Mouse (Mus musculus) embryo, embryonic 9.5 days (tissue): ENCODE results near the gene BC035044.
A peak's percentile ranks its signal among the peaks of the same experiment; 100 is the strongest.
"Not testable (repeated sequence)": the region's sequence is repeated elsewhere in the genome, so short reads cannot be mapped to it uniquely, and the experiment has no call there.

ENCODE experiments used
- DNase-seq: peaks from one replicate; pipeline ENCODE4 v3.0.0-alpha.2; 2017; ENCODE audit errors: extremely low spot score

The BC035044 gene

DNA sequence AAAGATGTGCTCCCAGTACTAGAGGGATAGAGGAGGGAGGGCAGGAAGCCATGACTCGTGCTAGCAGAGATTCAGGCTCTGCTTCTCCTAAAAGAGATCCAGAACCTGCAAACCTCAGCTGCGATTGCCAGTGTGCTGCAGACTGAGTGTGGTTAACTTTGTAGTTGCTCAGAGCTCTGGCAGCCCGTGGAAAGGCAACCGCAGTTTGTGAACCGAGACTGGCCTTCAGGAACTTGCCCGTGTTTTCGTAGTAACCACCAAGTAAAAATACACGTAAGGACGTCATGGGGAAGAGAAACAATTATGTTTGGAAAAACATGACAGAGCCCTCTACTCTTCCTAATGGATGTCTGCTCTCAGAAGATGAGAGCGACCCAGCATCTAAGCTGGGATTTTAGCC is 57.9 kb downstream of the BC035044 start:
- no peak for DNase-seq

DNA sequence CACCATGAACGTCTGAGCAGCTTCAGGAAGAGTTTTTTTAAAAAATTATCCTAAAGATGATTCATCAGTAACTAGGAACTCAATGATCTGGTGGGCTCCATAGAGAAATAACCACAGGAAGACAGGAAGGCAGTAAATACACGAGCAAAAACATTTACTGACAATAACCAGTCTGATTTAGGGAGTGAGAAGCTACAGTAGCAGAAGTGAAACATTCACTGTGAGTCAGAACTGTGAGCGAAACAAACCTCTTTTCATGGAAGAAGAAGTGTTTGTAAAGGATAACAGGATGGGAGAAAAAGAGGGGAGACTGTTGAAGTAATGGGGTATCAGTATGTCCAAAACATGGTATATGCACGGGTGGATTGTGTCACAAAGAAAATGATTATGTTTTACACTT is 61.1 kb downstream of the BC035044 start:
- DNase-seq = no peak

DNA sequence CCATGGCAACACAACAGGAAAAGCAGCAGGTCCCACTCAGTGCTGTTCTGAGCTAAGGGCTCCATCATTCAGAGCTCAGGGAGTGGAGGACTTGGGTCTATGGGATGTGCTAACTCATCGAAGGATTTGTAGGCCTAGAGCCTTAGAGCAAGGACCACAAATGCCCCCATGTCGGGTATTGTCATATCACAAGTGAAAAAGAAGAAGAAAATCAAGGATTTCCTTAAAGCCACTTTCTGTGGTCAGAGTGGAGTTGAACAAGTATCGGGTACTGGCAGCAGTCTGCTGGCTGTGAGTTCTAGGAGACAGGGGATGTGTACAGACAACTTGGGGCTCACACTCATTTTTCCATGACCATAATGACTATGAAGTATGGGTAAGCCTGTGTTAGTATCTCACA is 64.1 kb downstream of the BC035044 start:
- no peak for DNase-seq

GRCm38 (mm10) chr6:128826132-128826531 is 64.8 kb downstream of the BC035044 start, which contains the start of the genes Gm44511 and Klrb1b:
TSS of gene Gm44511 (minus strand) at chr6:128826315.
TSS of gene Klrb1b (minus strand) at chr6:128826331.
- DNase-seq = no peak

- DNase-seq = no peak
Observed at GRCm38 (mm10) chr6:128818083-128818802, 72.7 kb downstream of the BC035044 start.

DNA sequence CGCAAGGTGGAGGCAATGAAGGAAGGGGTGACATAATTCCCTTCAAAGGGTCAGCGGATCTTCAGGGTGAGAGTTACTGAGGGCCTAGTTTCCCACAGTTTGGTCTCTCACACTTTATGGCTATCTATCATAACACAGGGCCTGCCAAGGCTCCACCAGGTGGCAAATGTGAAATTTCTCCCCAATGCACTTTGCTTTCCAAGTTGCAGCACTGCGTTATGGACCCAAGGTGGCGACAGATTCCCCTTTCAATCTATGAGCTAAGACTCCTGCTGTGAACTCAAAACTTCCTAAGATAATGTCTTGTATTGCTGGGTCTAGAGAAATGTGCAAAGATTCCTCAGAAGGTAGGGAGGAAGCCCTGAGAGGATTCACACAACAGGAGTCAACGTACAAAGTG is 82.4 kb downstream of the BC035044 start:
- DNase-seq = no peak

DNA sequence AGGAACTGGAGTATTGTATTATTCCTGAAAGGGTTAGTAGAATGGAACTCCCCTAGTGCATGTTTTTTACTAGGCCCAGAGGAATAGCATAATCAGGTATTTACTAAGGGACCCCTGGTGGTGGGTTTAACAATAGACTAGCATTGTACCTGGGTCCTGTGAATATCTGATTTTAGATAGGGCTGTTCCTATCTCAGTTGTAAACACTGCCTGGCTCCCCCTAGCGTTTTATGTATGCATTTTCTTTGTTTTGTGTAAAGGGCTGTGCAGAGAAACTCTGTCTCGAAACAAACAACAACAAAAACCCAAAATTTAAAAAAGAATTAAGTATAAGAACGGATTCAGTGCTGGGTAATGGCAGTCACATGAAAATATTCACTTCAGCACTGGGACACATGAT is 83.9 kb downstream of the BC035044 start:
- DNase-seq = no peak

GRCm38 (mm10) chr6:128804823-128805640 is 85.9 kb downstream of the BC035044 start:
- DNase-seq = peak; percentile 56

GRCm38 (mm10) chr6:128802999-128803857 is 87.7 kb downstream of the BC035044 start:
- DNase-seq = peak; percentile 99

GRCm38 (mm10) chr6:128802557-128802956 is 88.4 kb downstream of the BC035044 start:
- no peak for DNase-seq

GRCm38 (mm10) chr6:128800696-128801095 is 90.2 kb downstream of the BC035044 start:
- DNase-seq = not testable (repeated sequence)

DNA sequence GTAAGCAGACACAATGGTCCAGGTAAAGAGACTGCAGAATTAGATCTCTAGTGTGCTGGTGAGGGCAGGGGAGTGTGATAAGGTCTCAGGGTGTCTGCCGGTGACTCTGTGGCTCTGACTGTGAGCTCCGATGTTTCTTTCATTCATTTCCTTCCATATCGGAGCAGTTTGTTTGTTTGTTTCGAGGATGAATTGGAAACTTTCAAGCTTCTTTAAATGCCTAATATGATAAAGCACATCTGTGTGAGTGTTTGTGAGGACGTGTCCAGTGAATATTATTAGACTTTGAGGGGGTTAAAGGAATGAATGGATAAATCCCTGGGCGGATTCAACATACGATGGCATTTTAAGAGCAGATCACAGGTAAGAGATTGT is 91.0 kb downstream of the BC035044 start:
- no peak for DNase-seq

DNA sequence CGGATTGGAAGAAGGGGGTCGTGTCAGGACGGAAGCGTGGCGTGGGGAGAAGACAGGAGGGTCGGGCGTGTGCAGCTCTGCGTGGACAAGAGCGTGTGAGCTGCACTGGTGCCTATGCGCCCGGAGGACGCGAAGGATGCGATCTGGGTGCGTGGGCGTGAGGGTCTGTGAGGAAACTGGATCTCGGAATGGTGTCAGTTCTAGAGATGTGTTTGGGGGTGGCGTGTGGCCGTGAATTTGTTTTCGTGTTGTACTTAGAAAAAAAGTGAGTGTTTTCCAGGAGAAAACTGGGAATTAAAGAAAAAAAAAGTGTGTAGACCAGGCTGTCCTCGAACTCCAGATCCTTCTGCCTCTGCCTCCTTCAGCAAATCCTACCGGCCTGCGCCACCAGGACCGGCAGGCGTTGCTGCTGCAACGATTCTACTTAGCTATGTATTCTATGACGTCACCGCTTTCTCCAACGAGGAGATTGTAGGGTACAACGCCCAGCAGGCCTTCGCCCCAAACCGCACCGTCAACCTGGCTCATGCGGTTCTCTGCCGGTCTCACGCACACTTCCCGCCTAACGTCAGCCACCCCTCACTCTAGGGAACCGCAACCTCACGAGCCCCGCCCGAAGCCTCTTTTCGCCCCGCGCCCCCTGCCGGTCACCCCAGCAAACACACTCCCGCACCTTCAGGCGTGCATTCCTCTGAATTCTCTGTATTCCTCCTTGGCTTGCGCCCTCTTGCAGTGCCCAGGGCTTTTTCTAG is 91.6 kb downstream of the BC035044 start:
- DNase-seq = peak; percentile 94
